Mouse (Mus musculus) left cerebral cortex, adult 11 months (tissue): ENCODE measurements around the gene Pianp.
A peak's percentile ranks its signal among the peaks of the same experiment; 100 is the strongest.

Experiments
- DNase-seq: peaks from one replicate; pipeline ENCODE4 v3.0.0; 2022; ENCODE audit warnings: low spot score

The Pianp gene

GRCm38 (mm10) chr6:124996551-124997501, at the start of gene Pianp:
Gene Pianp, plus strand, starts transcription at chr6:124996694.
- DNase-seq, result peak; percentile 61

- no peak for DNase-seq
These were observed 42.3 kb upstream of the Pianp start for GRCm38 (mm10) chr6:124953991-124954715.

- no peak for DNase-seq
These were observed 41.3 kb upstream of the Pianp start for GRCm38 (mm10) chr6:124955212-124955611.

DNA sequence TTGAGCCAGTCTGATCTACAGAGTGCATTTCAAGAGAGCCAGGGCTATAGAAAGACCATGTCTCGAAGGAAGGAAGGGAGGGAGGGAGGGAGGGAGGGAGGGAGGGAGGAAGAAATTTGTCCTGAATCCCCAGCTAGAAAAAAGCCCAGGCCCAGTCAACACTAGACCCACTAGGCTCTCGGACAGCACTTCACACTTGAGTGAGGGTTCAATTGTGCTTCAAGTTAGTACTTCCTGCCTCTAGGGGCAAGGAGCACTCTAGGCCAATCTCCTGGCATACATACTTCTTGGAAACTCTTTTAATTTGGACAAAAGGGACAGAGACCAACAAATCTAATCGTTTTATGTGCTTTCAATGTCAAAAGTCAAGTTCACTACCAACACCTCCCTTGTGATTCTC, 38.4 kb upstream of the Pianp start:
- DNase-seq, result no peak

GRCm38 (mm10) chr6:124959960-124960359, 36.5 kb upstream of the Pianp start:
- no peak for DNase-seq

DNA sequence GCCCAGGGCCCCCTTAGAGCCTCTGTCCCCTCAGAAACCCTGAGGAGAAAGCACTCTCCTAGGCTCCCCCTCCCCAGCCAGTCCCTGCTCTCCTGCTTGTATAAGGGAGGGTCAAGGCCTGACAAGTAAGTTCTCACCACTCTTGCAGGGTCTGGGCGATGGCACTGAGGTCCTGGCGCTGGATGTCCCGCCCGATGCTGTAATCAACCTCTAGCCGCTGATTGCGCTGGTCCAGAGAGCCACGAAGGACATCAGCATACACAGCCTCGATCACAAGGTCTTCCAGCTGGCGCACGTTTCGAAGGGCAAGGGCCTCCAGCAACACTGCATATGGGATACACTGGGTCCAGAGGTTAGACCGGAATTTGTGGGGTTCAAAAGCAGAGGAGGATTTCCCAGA, 35.5 kb upstream of the Pianp start:
- DNase-seq, result no peak

- DNase-seq, result no peak
These were observed 31.9 kb upstream of the Pianp start for GRCm38 (mm10) chr6:124964638-124965037.

- DNase-seq, result peak; percentile 86
These were observed 31.3 kb upstream of the Pianp start, which contains the start of gene Cops7a for GRCm38 (mm10) chr6:124965088-124965719. Gene Cops7a, minus strand, starts transcription at chr6:124965538.

GRCm38 (mm10) chr6:124965747-124966146, 30.7 kb upstream of the Pianp start:
- no peak for DNase-seq

GRCm38 (mm10) chr6:124966466-124967118, 29.9 kb upstream of the Pianp start:
- DNase-seq, result no peak

- no peak for DNase-seq
These were observed 28.7 kb upstream of the Pianp start for GRCm38 (mm10) chr6:124967766-124968165.

- no peak for DNase-seq
These were observed 4.3 kb upstream of the Pianp start for GRCm38 (mm10) chr6:124992241-124992640.

DNA sequence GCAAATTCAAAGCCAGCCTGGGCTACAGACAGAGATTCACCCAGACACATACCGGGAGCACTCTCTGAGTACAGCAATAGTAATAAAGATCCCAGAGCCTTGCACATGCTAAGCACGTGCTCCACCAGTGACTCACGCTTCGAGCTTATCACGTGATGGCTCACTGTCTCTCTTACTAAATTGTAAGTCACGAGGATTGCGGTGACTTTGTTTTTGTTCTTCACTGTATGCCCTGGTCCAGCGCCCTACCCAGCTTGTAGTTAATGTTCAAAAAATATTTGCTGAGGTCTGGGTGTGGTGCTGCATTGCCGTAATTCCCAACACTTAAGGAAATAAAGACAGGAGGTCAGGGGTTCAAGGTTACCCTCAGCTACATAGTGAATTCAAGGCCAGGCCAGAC, 3.1 kb upstream of the Pianp start:
- DNase-seq, result no peak

GRCm38 (mm10) chr6:124993876-124994275, 2.6 kb upstream of the Pianp start:
- no peak for DNase-seq

DNA sequence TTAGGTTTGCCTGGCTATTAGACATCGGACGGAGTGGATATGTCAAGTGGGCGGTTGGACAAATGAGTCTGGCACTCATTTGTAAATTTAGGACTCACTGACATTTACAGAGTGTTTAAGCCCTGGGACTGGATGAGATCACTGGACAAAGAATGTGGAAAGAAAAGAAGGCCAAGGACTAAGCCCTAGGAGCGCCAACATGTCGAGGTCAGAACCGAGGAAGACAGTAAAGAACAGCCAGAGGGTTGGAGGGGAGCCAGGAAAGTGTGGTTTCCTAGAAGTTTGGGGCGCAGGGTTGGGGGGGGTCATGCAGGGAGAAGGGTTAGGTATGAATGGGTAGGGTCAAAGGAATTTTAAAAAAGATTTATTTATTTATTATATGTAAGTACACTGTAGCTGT, 1.2 kb upstream of the Pianp start:
- DNase-seq, result no peak

- DNase-seq, result no peak
These were observed 577 bp upstream of the Pianp start for GRCm38 (mm10) chr6:124995831-124996403.

GRCm38 (mm10) chr6:124998066-124998465, 1.6 kb downstream of the Pianp start:
- peak; percentile 53 for DNase-seq

DNA sequence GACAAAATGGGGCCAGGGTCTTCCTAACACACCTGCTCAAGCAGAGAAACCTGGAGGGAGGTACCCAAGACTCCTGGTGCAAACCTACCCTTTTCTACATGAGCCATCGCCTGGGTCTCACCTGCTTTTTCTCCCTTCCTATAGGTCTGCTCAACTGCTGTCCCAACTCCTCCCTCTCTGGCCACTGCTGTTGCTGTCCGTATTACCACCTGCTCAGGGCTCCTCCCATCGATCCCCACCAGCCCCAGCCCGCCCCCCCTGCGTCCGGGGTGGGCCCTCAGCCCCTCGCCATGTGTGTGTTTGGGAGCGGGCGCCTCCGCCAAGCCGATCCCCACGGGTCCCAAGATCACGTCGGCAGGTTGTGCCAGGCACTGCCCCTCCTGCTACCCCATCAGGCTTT, 2.6 kb downstream of the Pianp start:
- no peak for DNase-seq

DNA sequence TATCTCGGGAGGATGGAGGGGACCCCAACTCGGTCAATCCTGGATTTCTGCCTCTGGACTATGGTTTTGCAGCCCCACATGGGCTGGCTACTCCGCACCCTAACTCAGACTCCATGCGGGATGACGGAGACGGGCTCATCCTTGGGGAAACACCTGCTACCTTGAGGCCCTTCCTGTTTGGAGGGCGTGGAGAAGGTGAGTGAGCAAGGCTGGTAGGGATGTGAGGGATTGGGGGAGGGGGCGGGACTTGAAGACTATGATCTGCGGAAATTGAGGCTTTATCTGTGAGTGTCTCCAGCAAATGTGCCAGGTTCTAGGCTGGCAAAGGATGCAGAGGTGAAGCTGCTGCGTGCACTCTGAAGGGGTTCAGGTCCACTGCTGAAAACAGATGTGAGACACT, 3.1 kb downstream of the Pianp start:
- DNase-seq, result no peak

DNA sequence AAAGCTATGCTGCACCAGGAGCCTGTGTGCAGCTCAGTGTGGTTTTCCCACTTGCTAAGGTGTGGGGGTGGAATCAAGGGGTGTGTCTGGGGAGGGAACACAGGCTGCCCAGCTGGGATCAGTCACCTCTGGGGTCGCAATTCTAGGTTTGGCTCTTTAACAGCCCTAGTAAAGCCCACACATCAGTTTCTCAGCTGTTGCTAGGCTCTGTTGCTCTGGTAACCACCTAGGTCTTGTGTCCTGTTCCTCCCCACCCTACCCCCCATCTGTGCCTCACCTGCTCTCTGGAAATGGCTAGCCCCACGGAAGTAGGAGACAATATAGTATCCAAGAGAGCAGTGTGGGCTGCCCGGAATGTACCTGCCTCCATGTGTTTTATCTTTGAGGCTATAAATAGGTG, 7.2 kb downstream of the Pianp start:
- no peak for DNase-seq

DNA sequence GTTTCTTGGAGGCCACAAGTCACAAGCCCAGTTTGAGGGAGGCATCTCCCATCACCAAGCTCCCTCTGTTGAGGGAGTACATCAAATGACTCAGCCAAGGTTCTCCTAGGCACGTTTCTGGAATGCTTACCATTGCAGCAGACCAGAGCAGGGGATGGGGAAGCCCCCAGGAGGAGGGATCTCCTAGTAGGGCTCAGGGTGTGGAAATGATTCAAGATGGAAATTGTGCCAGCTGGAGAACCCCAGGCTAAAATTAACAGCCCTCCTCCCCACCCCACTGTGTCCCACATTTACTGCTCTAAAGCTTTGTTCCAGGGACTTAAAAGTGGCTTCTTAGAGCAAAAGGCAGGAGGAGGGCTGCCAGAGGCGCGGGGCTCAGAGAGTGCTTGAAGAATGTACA, 8.6 kb downstream of the Pianp start:
- no peak for DNase-seq

DNA sequence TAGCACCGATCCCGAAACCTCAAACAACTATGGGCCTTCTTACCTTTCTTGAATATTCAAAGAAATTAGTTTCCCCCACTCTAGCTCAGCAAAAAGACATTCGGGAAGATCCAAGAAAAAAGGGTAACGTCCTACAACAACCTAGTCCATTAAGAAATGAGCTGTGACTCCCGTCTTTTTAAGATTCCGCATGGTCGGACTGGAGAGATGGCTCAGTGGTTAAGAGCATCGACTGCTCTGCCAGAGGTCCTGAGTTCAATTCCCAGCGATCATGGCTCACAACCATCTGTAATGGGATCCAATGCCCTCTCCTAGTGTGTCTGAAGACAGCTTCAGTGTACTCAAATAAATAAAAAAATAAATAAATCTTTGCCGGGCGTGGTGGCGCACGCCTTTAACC, 11.6 kb downstream of the Pianp start:
- DNase-seq, result no peak
